Mouse (Mus musculus) liver, adult (tissue): ENCODE data around the gene Cntnap1.

Experiments
- GATA4 ChIP-seq: IDR thresholded peaks from 2 replicates; pipeline ENCODE4 v1.6.1; 2014; ENCODE audit warnings: mild to moderate bottlenecking, low read length; ENCODE audit not compliant: insufficient replicate concordance

Gene Cntnap1

GRCm38 (mm10) chr11:101143338-101144225 lies 26.7 kb upstream of the Cntnap1 start:
- TF ChIP-seq GATA4, result no peak

GRCm38 (mm10) chr11:101146377-101146776 lies 23.9 kb upstream of the Cntnap1 start:
- TF ChIP-seq GATA4, result no peak

DNA sequence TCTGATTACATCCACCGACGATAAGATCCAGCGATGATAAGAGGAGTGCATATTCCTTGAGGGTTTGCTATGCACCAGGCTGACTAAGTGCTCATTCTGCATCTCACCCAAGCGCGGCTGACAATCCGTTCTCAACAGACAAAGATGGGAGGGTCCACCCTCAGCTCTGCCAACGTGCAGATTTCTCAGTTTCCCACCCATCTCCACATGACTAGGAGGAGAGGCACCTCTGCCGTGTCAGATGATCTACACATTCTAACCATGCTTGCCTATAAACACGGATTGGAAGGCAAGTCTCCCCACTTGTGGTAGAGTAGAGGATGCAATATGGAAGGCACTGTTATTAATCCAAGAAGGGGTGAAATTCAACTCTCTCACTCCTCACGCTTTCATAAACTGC lies 21.6 kb upstream of the Cntnap1 start:
- TF ChIP-seq GATA4, result no peak

DNA sequence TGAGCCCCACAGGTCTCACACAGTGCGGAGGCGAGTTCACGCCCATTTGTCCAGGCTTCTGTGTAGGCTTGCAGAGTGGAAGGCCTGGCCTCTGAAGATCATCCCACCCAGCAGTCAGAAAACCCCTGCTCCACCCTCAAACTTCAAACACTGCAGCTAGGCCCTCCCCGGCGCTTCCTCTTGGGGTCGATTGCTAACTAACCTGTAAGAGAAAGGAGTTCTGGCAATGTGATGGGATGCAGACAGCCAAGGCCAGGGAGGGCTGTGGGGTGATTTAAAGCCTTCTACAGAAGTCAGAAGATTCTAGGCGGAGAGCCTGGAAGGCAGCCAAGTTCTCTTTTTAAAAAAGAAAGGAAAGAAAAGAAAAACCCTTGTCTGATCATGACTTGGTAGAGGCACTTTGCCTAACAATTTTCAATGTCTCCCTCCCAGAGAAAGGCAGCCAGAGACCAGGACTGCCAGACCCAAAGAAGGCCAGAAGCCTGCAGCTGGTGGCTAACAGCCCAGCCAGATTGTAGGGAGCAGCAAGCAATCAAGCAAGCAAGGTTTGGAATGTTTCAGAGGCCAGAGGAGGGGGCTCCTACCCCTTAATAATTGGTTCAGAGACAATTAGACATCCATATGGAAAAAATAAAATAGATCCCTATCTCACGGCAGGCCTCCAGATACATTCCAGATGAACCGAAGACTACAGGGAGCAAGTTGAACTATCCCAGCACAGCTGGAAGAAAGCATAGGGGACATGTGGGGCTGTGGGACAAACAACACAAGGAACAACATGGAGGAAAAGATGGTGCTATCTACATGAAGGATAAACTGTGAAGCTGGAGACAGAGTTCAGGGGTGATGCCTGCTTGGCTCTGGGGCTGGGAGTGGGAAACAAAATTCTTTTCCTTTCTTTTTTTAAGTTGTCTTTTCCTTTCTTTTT lies 20.9 kb upstream of the Cntnap1 start:
- no peak for TF ChIP-seq GATA4

DNA sequence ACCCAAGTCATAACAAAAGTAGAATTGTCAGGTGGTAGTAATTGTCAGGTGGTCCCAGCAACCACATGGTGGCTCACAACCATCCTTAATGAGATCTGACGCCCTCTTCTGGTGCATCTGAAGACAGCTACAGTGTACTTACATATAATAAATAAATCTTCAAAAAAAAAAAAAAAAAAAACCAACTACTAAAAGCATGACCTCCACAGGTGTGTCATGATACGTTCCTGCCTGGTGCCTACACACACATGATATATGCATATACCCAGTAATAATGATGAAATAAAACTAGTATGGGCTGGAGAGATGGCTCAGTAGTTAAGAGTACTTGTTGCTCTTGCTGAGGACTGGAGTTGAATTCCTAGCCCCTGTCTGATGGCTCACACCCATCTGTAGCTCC lies 19.3 kb upstream of the Cntnap1 start:
- TF ChIP-seq GATA4, result no peak

DNA sequence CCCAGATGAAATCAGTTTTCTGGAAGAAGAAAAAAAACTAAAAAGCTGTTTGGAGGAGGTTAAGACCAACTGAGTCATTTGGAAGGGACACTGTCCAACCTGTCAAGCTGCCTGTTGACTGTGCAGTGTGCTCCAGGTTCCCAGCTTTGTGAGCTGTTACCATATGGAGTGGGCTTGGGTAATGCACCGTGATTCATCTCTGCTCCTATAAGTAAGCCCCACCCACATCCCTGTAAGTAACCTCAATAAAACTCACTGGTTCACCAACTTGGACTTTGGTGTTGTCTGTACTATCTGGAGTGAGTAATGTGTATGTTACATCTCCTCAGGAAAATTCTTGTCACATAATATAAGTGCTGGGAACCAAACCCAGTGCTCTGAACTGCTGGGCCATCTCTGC lies 17.5 kb upstream of the Cntnap1 start:
- no peak for TF ChIP-seq GATA4

- TF ChIP-seq GATA4, result no peak
These were observed 15.7 kb upstream of the Cntnap1 start for GRCm38 (mm10) chr11:101154648-101155047.

DNA sequence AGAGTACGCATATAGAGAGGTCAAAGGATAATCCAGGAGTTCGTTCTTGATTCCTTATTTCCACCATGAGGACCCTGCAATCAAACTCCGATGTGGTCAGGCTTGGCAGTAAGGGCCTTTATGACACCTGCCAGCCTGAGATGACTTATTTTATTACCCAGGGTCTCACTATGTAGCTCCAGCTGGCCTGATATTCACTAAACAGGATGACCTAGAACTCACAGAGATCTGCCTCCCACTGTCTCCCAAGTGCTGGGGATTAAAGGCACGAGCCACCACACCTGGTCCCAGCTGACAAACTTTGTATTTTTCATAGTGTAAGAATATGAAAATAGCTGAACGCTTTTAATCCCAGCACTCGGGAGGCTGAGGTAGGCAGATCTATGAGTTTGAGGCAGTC lies 15.2 kb upstream of the Cntnap1 start:
- no peak for TF ChIP-seq GATA4

DNA sequence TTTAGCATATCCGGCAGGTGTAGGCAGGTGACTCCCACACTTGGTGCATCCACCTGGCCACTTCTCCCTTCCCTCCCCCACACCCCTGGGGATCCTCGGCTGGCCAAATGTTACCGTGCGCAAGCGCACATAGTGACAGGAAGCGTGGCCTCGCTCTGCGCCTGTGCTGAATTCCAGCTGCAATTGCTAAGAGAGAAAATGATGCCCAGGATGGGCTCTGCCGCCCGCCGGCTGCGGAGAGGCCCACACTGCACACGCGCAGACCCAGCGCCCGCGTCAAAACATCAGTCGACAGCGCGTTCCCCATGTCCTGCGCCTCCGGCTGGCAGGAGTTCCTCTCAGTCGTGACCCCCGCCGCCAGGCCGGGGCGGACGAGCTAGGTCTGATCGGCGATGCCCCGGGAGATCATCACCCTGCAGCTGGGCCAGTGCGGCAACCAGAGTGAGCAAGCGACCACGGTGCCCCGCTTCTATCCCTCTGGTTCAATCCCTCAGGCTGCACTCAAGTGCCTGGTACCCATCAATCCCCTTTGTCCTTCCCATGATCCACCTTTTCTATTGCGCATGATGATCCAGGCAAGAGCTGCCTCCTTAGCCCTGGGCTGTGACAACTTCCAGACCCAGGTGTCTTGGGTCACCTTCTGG lies 14.5 kb upstream of the Cntnap1 start, which contains the start of gene Tubg2:
TSS of gene Tubg2 (plus strand) at position 180 of the 644 bp plus-strand sequence.
- no peak for TF ChIP-seq GATA4

DNA sequence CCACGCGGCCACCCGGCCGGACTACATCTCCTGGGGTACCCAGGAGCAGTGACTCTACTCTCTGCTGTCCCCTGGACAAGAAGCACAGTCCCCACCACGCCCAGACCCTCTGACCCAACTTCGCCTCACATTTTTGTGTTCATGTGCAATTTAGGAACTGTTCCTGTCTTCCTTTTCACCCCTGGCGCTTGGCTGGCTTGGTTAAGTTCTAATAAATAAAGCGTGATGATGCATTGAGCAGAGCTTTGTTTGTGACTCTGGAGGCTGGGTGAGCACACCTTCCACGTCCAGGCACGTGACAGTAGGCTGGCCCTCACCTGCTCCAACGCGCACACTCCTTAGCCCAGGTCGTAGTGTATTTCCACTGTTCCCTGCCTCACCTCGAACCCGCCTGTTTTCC lies 8.8 kb upstream of the Cntnap1 start:
- TF ChIP-seq GATA4, result no peak

DNA sequence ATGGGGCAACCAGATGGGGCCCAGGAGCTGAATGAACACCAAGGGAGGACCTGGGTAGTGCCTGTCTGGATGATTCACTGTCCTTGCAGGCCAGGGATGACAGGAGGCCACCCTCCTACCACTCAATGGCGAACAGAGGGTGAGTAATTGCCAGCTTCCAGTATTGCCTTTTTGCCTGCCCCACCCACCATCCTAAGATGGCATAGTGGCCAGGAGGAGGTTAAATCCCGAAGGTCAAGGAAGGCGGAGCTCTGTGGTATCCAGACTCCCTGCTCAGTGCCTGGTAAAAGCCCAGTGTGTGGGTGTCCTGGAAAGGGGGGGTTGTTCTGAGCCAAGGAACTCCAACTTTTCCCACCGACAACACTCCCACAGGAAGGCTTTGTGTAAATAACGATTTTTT lies 8.0 kb upstream of the Cntnap1 start:
- TF ChIP-seq GATA4, result no peak

GRCm38 (mm10) chr11:101162772-101163171 lies 7.6 kb upstream of the Cntnap1 start:
- TF ChIP-seq GATA4, result no peak

DNA sequence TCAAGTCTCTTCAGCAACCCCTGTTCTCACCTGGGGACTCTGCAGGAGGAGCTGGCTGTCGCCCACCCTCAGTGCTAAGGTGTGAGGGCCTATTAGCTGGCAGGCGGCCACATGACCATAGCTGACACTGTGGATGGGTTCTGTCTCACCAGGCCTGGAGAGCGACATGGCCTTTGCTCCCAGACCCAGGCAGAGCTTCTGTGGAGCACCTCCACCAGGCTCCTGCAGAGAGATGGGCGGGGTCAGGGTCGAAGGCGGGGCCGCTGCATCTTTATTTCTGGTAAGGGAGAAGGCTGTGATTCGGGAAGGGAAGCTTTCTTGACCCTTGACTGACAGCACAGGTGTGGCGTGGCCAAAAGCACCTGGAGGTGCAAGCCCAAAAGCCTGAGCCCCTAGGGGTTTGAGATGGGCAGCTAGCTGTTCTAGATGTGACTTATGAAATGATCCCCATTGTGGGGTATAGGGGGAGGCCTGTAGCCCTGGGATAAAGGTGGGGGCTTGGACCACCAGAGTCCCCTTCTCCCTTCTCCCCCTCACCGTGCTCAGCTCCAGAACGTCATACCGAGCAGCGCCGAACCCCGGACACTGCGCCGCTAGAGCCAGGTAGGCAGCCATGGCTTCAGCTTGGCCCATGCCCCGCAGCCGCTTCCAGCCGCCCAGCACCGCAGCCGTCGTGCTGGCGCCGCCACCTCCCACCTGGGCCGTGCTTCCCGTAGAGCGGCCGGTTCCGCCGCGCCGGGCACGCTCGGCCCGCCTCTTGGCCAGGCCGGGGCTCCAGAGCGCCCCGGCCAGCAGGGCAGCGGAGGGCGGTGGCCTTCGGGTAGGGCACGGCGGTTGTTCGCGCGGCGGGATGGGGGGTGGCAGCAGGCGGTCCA lies 6.6 kb upstream of the Cntnap1 start:
- TF ChIP-seq GATA4, result no peak

- no peak for TF ChIP-seq GATA4
These were observed 6.0 kb upstream of the Cntnap1 start for GRCm38 (mm10) chr11:101164351-101164665.
